Mouse (Mus musculus): ENCODE data around the gene Togaram2. TPM values are rescaled to one million over a fixed set of nuclear protein-coding genes. Genes with fewer than 3 reads are reported as not detected.
"Not testable (repeated sequence)": the region's sequence is repeated elsewhere in the genome, so short reads cannot be mapped to it uniquely, and the experiment has no call there.

The Togaram2 gene
- 0.05 TPM in 1 of 2 replicates, not detected in the other for polyA plus RNA-seq (2016; fragmentation: Nextera tagmentation; extraction: Ambion mirVana)

DNA sequence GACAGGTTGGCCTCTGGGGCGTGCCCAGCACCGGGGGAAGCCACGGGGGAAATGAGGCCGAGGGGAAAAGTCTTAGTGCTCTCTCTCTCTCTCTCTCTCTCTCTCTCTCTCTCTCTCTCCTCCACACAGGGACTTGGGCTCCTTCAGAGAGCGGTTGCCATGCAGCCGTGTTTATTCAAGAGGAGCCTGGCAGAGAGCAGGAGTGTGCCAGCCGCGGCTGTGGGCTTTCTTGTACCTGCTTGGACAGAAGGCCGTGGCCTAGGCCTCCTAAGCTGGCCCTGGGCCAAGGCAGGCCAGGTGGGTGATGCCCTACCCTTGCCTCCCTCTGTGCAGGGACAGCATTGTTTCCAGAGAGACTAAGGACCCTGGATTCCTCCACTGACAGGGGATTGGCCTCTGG is at the start of gene Togaram2:
TSS of gene Togaram2 (plus strand) at position 170 of the 400 bp plus-strand sequence.
- Histone ChIP-seq H3K27me3 (replicated peaks; ENCODE audit: low read depth, poor library complexity, severe bottlenecking) (no peaks in the 10 kb centered on the region), H3K27ac (replicated peaks) (0 out of 2 replicates have a peak within 1 kb of the TSS, but pooled peaks have one; percentile 24), H3K4me3 (no peak within 1 kb of the TSS), H3K9me3 (no peaks in the 10 kb centered on the region; the same call in 1 of the 2 replicates), H3K4me1 (peaks cover 14% of the 10 kb centered on the region), H3K36me3 (replicated peaks) (no peaks in the 10 kb centered on the region)
- WGBS: 62% methylated on average over 9 of the region's 9 CpGs
- DNase-seq (ENCODE audit: low spot score): no peak

DNA sequence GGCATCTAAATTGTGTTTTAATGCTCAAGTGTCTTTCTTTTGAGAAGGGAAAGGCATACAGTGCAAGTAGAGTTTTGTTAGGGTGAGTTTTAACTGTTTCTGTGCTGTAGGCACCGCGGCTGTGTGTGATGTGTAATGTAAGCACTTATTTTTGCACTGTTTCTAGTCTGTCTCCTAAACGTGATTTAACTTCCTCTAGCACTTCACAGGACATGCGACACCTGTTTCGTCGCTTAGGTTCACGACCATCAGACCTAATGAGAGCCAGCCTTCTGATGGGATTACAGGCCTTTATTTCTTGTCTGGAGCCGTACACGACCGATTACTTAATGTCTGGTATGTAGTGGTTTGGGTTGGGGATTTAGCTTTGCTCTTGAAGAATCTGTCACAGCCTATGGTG is 41.3 kb upstream of the Togaram2 start:
- Histone ChIP-seq H3K4me3 (no peak overlapping the region), H3K27me3 (replicated peaks; ENCODE audit: low read depth, poor library complexity, severe bottlenecking) (no peaks in the 10 kb centered on the region), H3K4me1 (no peaks in the 10 kb centered on the region), H3K36me3 (replicated peaks) (peaks cover 98% of the 10 kb centered on the region), H3K27ac (replicated peaks) (no peak overlapping the region), H3K9me3 (no peaks in the 10 kb centered on the region)
- DNase-seq (ENCODE audit: low spot score): no peak
- WGBS: 87% methylated on average over 10 of the region's 10 CpGs

DNA sequence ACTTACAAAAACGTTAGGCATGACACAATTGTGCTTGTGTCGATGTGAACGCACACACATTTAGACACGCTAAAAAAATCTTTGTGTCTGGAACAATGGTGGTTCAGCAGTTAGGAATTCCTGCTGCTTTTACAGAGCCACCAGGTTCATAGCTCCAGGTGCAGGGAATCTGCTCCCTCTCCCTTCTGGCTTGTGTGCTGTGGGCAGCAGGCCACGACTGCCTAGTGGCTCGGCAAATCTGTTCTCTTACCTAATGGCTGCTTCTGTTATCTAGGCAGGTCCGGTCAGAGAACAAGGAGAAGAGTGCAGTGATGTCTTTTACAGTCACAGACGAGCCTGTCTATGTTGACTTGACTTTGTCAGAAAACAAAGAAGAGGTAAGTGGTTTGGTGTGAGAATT is 39.7 kb upstream of the Togaram2 start:
- Histone ChIP-seq H3K9me3 (no peaks in the 10 kb centered on the region), H3K27ac (replicated peaks) (no peak overlapping the region), H3K36me3 (replicated peaks) (peaks cover 98% of the 10 kb centered on the region), H3K27me3 (replicated peaks; ENCODE audit: low read depth, poor library complexity, severe bottlenecking) (no peaks in the 10 kb centered on the region), H3K4me1 (no peaks in the 10 kb centered on the region), H3K4me3 (no peak overlapping the region)
- no peak for DNase-seq (ENCODE audit: low spot score)
- whole genome bisulfite sequencing: 88% methylated on average over 8 of the region's 8 CpGs

DNA sequence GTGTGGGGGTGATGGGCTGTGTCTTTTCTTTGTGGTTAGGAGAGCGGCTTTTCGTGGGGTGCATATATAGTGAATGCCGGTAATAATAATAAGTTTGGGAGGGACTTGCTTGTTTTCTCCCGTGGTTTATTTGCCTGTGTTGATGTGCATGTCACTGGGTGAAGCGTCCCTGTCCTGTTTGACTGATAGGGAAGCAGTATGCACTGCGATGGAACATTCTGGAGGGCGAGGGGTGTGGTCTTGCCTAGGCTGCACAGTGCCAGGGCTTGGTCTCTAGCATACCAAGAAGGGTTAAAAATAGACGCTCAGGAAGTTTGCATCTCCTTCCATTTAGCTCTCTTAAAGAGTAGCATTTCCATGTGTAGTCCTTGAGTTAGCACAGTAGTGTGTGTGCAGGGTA is 36.3 kb upstream of the Togaram2 start:
- peaks cover 97% of the 10 kb centered on the region for H3K36me3 ChIP-seq (replicated peaks)

DNA sequence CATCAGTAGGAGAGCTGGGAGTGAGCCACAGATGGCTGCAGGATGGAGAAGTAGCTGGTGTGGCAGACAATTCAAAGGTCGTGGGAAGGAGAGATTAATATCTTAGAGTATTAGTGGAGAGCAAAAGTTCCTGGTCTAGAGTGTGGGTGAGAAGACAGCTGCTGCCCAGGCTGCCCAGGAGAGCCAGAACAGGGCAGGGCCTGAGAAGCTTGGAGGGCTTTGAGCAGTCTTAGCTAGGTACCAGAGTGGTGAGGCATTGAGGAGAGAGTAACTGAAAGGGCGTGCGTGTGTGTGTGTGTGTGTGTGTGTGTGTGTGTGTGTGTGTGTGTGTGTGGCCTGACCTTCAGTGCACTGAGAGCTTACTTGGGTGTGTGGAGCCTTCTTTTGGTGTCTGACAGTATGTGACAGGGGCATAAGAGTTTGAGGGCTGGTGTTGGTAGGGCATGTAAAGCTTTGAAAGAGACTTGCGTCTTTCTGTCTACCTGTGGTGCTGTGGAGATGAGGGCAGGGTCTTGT is 35.3 kb upstream of the Togaram2 start:
- no peaks in the 10 kb centered on the region for H3K4me1 ChIP-seq
- H3K36me3 ChIP-seq (replicated peaks): peaks cover 98% of the 10 kb centered on the region
- H3K9me3 ChIP-seq: no peaks in the 10 kb centered on the region
- WGBS: 87% methylated on average over 4 of the region's 4 CpGs
- no peak overlapping the region for H3K27ac ChIP-seq (replicated peaks)
- DNase-seq (ENCODE audit: low spot score): no peak
- no peaks in the 10 kb centered on the region for H3K27me3 ChIP-seq (replicated peaks; ENCODE audit: low read depth, poor library complexity, severe bottlenecking)
- no peak overlapping the region for H3K4me3 ChIP-seq

More for the DNA sequence above, 36.3 kb upstream of the Togaram2 start:
- Histone ChIP-seq H3K4me1 (no peaks in the 10 kb centered on the region), H3K9me3 (no peaks in the 10 kb centered on the region), H3K27ac (replicated peaks) (no peak overlapping the region), H3K27me3 (replicated peaks; ENCODE audit: low read depth, poor library complexity, severe bottlenecking) (no peaks in the 10 kb centered on the region), H3K4me3 (no peak overlapping the region)
- 93% methylated on average over 8 of the region's 8 CpGs for WGBS
- no peak for DNase-seq (ENCODE audit: low spot score)

DNA sequence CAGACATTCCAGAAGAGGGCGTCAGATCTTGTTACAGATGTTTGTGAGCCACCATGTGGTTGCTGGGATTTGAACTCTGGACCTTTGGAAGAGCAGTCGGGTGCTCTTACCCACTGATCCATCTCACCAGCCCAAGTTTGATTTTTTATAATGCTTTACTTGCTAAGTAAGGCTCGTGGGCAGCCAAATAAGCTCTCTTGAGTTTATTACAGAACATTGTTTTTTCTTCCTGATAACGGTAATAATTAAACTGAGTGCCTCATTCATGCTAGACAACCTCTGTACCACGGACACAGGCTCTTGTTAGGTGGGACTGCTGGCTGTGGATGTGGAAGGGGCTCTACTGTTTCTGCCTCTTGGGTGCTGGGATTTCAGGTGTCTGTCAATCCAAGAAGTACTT is 34.0 kb upstream of the Togaram2 start:
- not testable (repeated sequence) for H3K27ac ChIP-seq (replicated peaks); DNase-seq (ENCODE audit: low spot score); H3K9me3 ChIP-seq; H3K4me3 ChIP-seq; H3K27me3 ChIP-seq (replicated peaks; ENCODE audit: low read depth, poor library complexity, severe bottlenecking); H3K4me1 ChIP-seq
- peaks cover 97% of the 10 kb centered on the region for H3K36me3 ChIP-seq (replicated peaks)
- WGBS: 86% methylated on average over 5 of the region's 5 CpGs

DNA sequence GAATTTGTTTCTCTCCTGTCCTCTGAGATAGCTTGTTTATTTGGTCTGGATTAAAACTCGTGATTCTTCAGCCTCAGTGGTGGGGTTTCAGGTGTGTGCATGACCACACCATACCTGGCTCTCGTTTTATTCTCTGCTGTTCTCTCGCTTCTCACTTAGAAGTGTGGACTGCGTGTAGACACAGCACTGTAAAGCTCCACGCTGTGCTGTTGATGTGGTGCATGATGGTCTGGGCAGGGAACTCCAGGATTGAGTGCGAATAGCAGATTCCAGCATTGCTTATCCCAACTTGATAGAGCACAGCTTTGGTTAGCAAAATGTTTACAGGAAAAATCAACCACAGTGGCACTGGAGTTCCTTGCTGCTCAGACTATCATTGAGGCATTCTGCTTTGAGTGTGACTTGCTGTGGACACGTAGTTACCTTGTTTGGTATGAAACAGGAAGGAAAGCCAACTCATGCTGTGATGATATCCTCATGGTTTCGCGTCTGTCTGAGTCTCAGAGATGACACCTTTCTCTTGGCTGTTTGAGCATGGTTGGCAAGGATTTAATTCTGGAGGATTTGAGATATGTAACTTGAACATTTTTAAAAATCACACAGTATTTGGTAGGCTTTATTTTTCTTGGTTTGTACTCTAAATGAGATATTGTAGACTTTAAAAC is 32.5 kb upstream of the Togaram2 start:
- peaks cover 95% of the 10 kb centered on the region for H3K36me3 ChIP-seq (replicated peaks)
- no peak for DNase-seq (ENCODE audit: low spot score)
- no peak overlapping the region for H3K27ac ChIP-seq (replicated peaks)
- WGBS: 93% methylated on average over 9 of the region's 9 CpGs
- no peak overlapping the region for H3K4me3 ChIP-seq
- no peaks in the 10 kb centered on the region for H3K9me3 ChIP-seq
- no peaks in the 10 kb centered on the region for H3K4me1 ChIP-seq
- H3K27me3 ChIP-seq (replicated peaks; ENCODE audit: low read depth, poor library complexity, severe bottlenecking): no peaks in the 10 kb centered on the region

DNA sequence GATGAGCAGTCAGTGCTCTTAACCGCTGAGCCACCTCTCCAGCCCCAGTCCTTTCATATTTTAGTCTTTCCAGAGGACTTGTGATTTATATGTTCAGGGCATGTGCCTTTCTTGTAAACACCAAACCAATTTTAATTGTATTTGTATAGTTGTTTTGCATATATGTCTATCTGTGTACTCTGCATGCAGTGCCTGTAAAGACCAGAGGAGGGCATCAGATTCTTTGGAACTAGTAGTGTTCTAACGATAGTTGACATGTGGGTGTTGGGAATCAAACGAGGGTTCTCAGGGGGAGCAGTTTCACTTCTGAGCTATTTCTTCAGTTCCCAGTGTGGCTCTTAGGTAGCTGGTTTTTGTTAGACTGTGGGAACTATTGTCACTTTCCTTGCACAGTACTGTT is 30.9 kb upstream of the Togaram2 start:
- 87% methylated on average over 3 of the region's 3 CpGs for WGBS
- Histone ChIP-seq H3K4me1 (no peaks in the 10 kb centered on the region), H3K36me3 (replicated peaks) (peaks cover 95% of the 10 kb centered on the region), H3K4me3 (no peak overlapping the region), H3K27ac (replicated peaks) (no peak overlapping the region), H3K9me3 (no peaks in the 10 kb centered on the region), H3K27me3 (replicated peaks; ENCODE audit: low read depth, poor library complexity, severe bottlenecking) (no peaks in the 10 kb centered on the region)
- no peak for DNase-seq (ENCODE audit: low spot score)

DNA sequence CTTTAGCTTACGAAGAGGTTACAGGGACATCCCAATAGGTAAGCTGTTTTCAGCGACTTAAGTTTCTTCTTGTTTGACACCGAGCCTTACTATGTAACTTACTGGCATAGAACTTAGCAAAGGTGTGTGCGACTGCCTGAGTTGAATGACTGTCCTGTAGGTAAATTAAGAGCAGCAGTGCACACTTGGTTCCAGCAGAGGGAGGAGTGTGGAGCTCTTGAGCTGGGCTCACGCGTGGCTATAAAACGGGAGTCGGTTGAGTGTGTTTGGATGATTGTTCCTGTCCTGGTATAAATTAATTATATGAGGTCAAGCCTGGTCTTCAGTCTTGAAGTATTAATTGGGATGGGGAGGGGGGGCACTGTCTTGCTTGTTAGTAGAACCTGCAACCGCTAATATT is 23.1 kb upstream of the Togaram2 start:
- Histone ChIP-seq H3K4me1 (no peaks in the 10 kb centered on the region), H3K9me3 (no peaks in the 10 kb centered on the region), H3K27me3 (replicated peaks; ENCODE audit: low read depth, poor library complexity, severe bottlenecking) (no peaks in the 10 kb centered on the region), H3K36me3 (replicated peaks) (peaks cover 96% of the 10 kb centered on the region), H3K27ac (replicated peaks) (no peak overlapping the region), H3K4me3 (no peak overlapping the region)
- DNase-seq (ENCODE audit: low spot score): no peak
- 94% methylated on average over 9 of the region's 9 CpGs for WGBS

DNA sequence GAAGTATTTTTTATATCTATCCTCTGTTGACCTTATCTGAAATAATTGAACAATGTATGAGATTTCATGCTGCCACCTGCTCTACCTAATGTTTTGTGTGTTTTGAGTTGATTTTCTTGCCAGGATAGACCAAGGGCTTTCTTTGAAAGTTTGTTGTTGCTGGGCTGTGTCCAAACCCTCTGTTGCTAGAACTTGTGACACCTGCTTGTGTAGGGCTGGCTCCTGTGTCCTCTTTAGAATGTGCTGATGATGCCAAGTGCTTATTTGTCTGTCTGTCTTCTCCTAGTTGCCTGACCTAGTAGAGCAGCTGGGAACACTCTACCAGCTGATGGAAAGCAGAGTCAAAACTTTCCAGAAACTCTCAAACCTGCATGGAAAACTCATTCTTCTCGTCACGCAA is 20.6 kb upstream of the Togaram2 start:
- H3K4me3 ChIP-seq: no peak overlapping the region
- no peaks in the 10 kb centered on the region for H3K4me1 ChIP-seq
- no peak overlapping the region for H3K27ac ChIP-seq (replicated peaks)
- H3K9me3 ChIP-seq: no peaks in the 10 kb centered on the region
- 92% methylated on average over 2 of the region's 2 CpGs for WGBS
- H3K36me3 ChIP-seq (replicated peaks): peaks cover 96% of the 10 kb centered on the region
- no peaks in the 10 kb centered on the region for H3K27me3 ChIP-seq (replicated peaks; ENCODE audit: low read depth, poor library complexity, severe bottlenecking)
- no peak for DNase-seq (ENCODE audit: low spot score)

DNA sequence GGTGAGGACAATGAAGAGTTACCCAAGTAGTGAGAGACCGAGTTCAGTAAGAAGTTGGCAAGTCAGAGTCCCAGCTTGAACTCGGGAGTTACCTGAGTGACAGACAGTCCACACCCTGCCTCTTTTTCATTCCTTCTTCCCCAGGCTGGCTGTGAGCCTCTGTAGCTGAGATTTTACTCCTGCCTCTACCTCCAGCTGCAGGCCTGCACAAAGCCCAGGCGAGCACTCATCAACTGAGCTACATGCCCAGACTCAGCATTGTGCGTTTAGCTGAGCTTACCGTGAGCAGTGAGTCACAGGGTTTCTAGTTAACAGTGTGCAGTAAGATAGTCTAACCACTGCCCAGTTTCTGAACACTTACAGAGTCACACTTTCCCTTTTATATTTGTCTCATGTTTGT is 20.1 kb upstream of the Togaram2 start:
- no peak for DNase-seq (ENCODE audit: low spot score)
- H3K27me3 ChIP-seq (replicated peaks; ENCODE audit: low read depth, poor library complexity, severe bottlenecking): no peaks in the 10 kb centered on the region
- no peak overlapping the region for H3K4me3 ChIP-seq
- WGBS: 91% methylated on average over 5 of the region's 5 CpGs
- peaks cover 96% of the 10 kb centered on the region for H3K36me3 ChIP-seq (replicated peaks)
- H3K4me1 ChIP-seq: no peaks in the 10 kb centered on the region
- H3K27ac ChIP-seq (replicated peaks): no peak overlapping the region
- H3K9me3 ChIP-seq: no peaks in the 10 kb centered on the region

DNA sequence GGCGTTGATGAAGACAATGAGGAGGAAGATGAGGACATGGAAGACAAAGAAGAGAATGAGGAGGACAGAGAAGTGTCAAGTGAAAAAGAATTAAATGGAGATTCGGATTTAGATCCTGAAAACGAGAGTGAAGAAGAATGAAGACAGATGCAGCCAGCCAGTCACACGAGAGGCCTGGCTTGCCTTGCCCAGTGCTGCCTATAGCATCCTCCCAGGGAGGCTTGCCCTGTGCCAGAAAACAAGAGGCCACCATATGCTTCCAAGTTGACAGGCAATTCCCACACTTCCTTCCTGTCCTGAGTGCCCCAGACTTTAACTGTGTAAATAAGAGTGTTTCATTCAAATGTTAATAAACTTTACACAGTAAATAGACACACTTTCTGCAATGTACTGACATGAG is 15.5 kb upstream of the Togaram2 start:
- DNase-seq (ENCODE audit: low spot score): no peak
- Histone ChIP-seq H3K27ac (replicated peaks) (no peak overlapping the region), H3K27me3 (replicated peaks; ENCODE audit: low read depth, poor library complexity, severe bottlenecking) (no peaks in the 10 kb centered on the region), H3K9me3 (no peaks in the 10 kb centered on the region), H3K36me3 (replicated peaks) (peaks cover 65% of the 10 kb centered on the region), H3K4me1 (no peaks in the 10 kb centered on the region), H3K4me3 (no peak overlapping the region)
- WGBS: 87% methylated on average over 4 of the region's 4 CpGs

DNA sequence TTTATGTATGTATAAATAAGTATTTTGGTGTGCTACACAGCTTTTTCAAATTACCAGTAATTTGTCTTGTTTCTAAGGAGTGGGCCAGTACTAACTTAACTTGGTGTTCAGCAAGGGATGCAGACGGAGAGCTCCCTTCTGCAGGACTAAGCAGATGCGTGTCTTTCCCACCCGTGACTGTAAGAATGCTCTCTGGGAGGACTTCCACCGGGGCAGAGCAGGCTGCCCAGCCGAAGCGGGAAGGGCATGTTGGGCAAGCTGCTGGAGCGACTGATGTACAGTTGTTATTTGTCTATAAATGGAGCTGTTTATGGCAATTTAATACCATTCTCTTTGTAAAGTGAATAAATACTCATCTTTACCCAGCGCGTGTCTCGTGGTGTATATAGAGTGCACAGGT is 14.4 kb upstream of the Togaram2 start:
- Histone ChIP-seq H3K27ac (replicated peaks) (no peak overlapping the region), H3K4me1 (0 out of 2 replicates have a peak, but pooled peaks cover 4% of the 10 kb centered on the region), H3K27me3 (replicated peaks; ENCODE audit: low read depth, poor library complexity, severe bottlenecking) (no peaks in the 10 kb centered on the region), H3K4me3 (no peak overlapping the region), H3K9me3 (no peaks in the 10 kb centered on the region), H3K36me3 (replicated peaks) (peaks cover 54% of the 10 kb centered on the region)
- no peak for DNase-seq (ENCODE audit: low spot score)
- WGBS: 93% methylated on average over 10 of the region's 10 CpGs
